Mouse (Mus musculus) liver, embryonic 11.5 days (tissue): ENCODE results near the gene Gm17657. TPM values are rescaled to one million over a fixed set of nuclear protein-coding genes. Genes with fewer than 3 reads are reported as not detected.

Experiments used
- ATAC-seq: fragments of 200-750 bp; cut with Nextera tagmentation; replicated peaks from 2 replicates; pipeline ENCODE4 v1.8.0; 2017; ENCODE audit warnings: moderate number of reproducible peaks, mild to moderate bottlenecking, moderate TSS enrichment, moderate library complexity; ENCODE audit not compliant: low FRiP score
- DNase-seq: peaks from one replicate; pipeline ENCODE4 v3.0.0-alpha.2; 2017; ENCODE audit warnings: low spot score
- H3K27ac ChIP-seq: fragments of 300-500 bp; sonication (generic); 2 replicates; pipeline ENCODE4 v1.5.1; 2014; ENCODE audit warnings: mild to moderate bottlenecking, low read depth, low read length, control low read depth
- H3K27me3 ChIP-seq: fragments of 300-500 bp; sonication (generic); replicated peaks from 2 replicates; pipeline ENCODE4 v1.6.1; 2014; ENCODE audit warnings: low read length, mixed read lengths; ENCODE audit not compliant: control insufficient read depth, insufficient read depth
- H3K36me3 ChIP-seq: fragments of 300-500 bp; sonication (generic); 2 replicates; pipeline ENCODE4 v1.6.1; 2014; ENCODE audit warnings: mild to moderate bottlenecking, low read length, moderate library complexity, mixed read lengths; ENCODE audit not compliant: control insufficient read depth, insufficient read depth
- H3K4me1 ChIP-seq: fragments of 300-500 bp; sonication (generic); replicated peaks from 2 replicates; pipeline ENCODE4 v1.6.1; 2014; ENCODE audit warnings: low read length, mixed read lengths; ENCODE audit not compliant: control insufficient read depth, insufficient read depth
- H3K4me2 ChIP-seq: fragments of 300-500 bp; sonication (generic); 2 replicates; pipeline ENCODE4 v1.6.1; 2014; ENCODE audit warnings: mild to moderate bottlenecking, control low read depth, moderate library complexity
- H3K4me3 ChIP-seq: fragments of 300-500 bp; sonication (generic); 2 replicates; pipeline ENCODE4 v1.5.1; 2014; ENCODE audit warnings: low read depth, low read length, control low read depth
- H3K9ac ChIP-seq: fragments of 300-500 bp; sonication (generic); 2 replicates; pipeline ENCODE4 v1.6.1; 2014; ENCODE audit warnings: low read depth, low read length, control low read depth
- H3K9me3 ChIP-seq: fragments of 300-500 bp; sonication (generic); 2 replicates; pipeline ENCODE4 v1.6.1; 2016; ENCODE audit warnings: low read length, inconsistent platforms, mixed read lengths; ENCODE audit not compliant: control insufficient read depth
- WGBS: fragments of 180-500 bp; shearing (Covaris S2); extraction: QIAGEN DNeasy Blood & Tissue Kit; methylation state at CpG from one replicate; pipeline ENCODE4 v1.1.7; 2014; 5-methylcytosine and 5-hydroxymethylcytosine counted together
- microRNA-seq: library from miRNA; unstranded; fragments of <30 nt; microRNA quantifications from one replicate; pipeline ENCODE4, GENCODE M21; 2017; ENCODE audit warnings: borderline number of aligned reads
- polyA plus RNA-seq: library from polyadenylated mRNA; unstranded; fragments of >200 nt; fragmentation: Nextera tagmentation; extraction: Ambion mirVana; gene quantifications from 2 replicates; pipeline ENCODE4 v1.2.1, GENCODE M21; 2014

Gm17657 gene
- polyA plus RNA-seq, 1 experiment from 2014 or later = 0.11 TPM

DNA sequence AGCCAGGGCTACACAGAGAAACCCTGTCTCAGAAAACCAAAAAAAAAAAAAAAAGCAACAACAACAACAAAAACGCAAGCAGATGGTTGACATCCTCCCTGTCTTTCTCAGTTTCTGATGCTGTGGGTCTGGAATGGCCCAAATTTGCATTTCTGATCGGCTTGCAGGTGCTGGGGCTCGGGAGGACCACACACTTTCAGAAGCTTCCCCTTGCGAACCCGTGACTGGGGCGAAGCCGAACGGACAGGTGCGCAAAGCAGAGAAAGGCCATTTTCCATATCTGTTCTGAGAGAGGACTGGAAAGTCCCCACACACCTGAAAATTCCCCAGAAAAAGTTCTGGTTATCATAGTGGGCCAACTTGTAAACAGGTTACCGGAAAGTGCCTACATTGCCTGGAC, 72.1 kb downstream of the Gm17657 start:
- DNase-seq (no peak), ATAC-seq (no peak)
- H3K27me3 ChIP-seq = no peaks in the 10 kb centered on the region
- WGBS = 94% methylated on average over 10 of the region's 10 CpGs
- no peak overlapping the region for H3K4me2 ChIP-seq
- H3K4me1 ChIP-seq = peaks cover 10% of the 10 kb centered on the region
- no peaks in the 10 kb centered on the region for H3K9me3 ChIP-seq
- H3K27ac ChIP-seq = no peak overlapping the region
- H3K36me3 ChIP-seq = no peaks in the 10 kb centered on the region
- no peak overlapping the region for H3K9ac ChIP-seq
- H3K4me3 ChIP-seq = no peak overlapping the region

GRCm38 (mm10) chr17:29476461-29476860, 73.0 kb downstream of the Gm17657 start:
- ATAC-seq = no peak
- peaks cover 10% of the 10 kb centered on the region for H3K4me1 ChIP-seq
- DNase-seq = no peak
- H3K9ac ChIP-seq = no peak overlapping the region
- H3K4me2 ChIP-seq = no peak overlapping the region
- H3K27me3 ChIP-seq = no peaks in the 10 kb centered on the region
- WGBS = 69% methylated on average over 4 of the region's 4 CpGs
- H3K9me3 ChIP-seq = no peaks in the 10 kb centered on the region
- H3K4me3 ChIP-seq = no peak overlapping the region
- no peaks in the 10 kb centered on the region for H3K36me3 ChIP-seq
- no peak overlapping the region for H3K27ac ChIP-seq

GRCm38 (mm10) chr17:29475142-29475541, 74.3 kb downstream of the Gm17657 start:
- DNase-seq = no peak
- H3K9ac ChIP-seq = no peak overlapping the region
- WGBS = 92% methylated on average over 3 of the region's 3 CpGs
- H3K4me1 ChIP-seq = peaks cover 10% of the 10 kb centered on the region
- no peak overlapping the region for H3K4me3 ChIP-seq
- no peak for ATAC-seq
- no peak overlapping the region for H3K4me2 ChIP-seq
- H3K27ac ChIP-seq = no peak overlapping the region
- H3K27me3 ChIP-seq = no peaks in the 10 kb centered on the region
- no peaks in the 10 kb centered on the region for H3K36me3 ChIP-seq
- H3K9me3 ChIP-seq = no peaks in the 10 kb centered on the region

DNA sequence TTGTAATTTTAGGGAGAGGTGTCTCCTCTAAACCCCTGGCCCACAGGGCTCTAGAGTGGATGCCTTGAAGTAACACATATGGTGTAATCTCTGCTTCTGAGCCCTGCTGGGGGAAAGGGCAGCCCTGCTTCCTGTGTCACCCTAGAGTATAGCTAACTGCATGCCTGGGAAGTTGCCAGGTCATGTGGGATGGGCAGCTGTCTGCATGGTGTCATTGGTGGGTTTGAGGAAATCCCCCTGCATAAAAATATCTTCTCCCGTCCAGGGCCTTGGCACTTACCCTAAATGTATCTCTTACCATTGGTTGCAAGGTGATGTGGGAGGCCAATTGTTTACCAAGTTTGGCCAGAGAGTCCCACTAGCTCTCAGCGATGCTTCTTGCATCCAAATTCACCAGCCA, 75.4 kb downstream of the Gm17657 start:
- no peak overlapping the region for H3K4me3 ChIP-seq
- 82% methylated on average over 2 of the region's 2 CpGs for WGBS
- H3K27me3 ChIP-seq = no peaks in the 10 kb centered on the region
- DNase-seq = no peak
- H3K9me3 ChIP-seq = no peaks in the 10 kb centered on the region
- no peak overlapping the region for H3K9ac ChIP-seq
- no peak for ATAC-seq
- H3K36me3 ChIP-seq = no peaks in the 10 kb centered on the region
- no peak overlapping the region for H3K4me2 ChIP-seq
- H3K27ac ChIP-seq = no peak overlapping the region
- H3K4me1 ChIP-seq = peaks cover 19% of the 10 kb centered on the region

DNA sequence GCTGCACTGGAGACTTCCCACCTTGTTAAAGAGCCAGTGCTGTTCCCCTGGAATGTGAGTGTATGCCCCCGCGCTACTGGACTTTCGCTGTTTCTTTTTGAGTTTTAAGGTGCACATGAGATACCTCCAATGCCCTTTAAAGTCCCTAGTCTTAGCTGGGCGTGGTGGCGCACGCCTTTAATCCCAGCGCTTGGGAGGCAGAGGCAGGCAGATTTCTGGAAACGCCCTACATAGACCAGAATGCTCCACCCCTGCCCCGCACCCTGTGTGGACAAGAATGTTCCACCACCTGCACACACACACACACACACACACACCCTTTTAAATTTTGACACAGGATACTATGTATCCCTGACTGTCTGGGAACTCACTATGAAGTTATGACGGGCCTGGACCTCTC, 76.0 kb downstream of the Gm17657 start:
- DNase-seq = no peak
- H3K4me2 ChIP-seq = no peak overlapping the region
- 92% methylated on average over 10 of the region's 10 CpGs for WGBS
- no peak overlapping the region for H3K4me3 ChIP-seq
- H3K9me3 ChIP-seq = no peaks in the 10 kb centered on the region
- H3K9ac ChIP-seq = no peak overlapping the region
- H3K4me1 ChIP-seq = peaks cover 18% of the 10 kb centered on the region
- no peak for ATAC-seq
- H3K27me3 ChIP-seq = peaks cover 3% of the 10 kb centered on the region; the same call in 1 of the 2 replicates
- no peak overlapping the region for H3K27ac ChIP-seq
- H3K36me3 ChIP-seq = no peaks in the 10 kb centered on the region

Small RNA genes within 50 kb of the gene (microRNA-seq; reads per million reads assigned to microRNA genes)
- 1.4 reads per million for gene Mir7667

Other genes with a start within 250 kb of the Gm17657 start
- gene Pi16, start 232.0 kb downstream of the Gm17657 start, polyA plus RNA-seq = 0.32 and 0.51 TPM in 2 replicates
- gene Mtch1, start 201.7 kb downstream of the Gm17657 start, polyA plus RNA-seq = 147 and 149 TPM in 2 replicates
- 6.0 and 6.7 TPM in 2 replicates for gene Fgd2, start 188.7 kb downstream of the Gm17657 start, polyA plus RNA-seq
- 41.6 and 47.0 TPM in 2 replicates for gene Pim1, start 58.9 kb downstream of the Gm17657 start, polyA plus RNA-seq
- 11.5 and 11.8 TPM in 2 replicates for gene Tbc1d22b, start 147 bp upstream of the Gm17657 start, polyA plus RNA-seq
- gene Tmem217, start 2.7 kb upstream of the Gm17657 start, polyA plus RNA-seq = 0.42 and 0.52 TPM in 2 replicates
- 76.9 and 77.1 TPM in 2 replicates for gene Rnf8, start 65.2 kb upstream of the Gm17657 start, polyA plus RNA-seq
- 2.0 and 2.6 TPM in 2 replicates for gene Gm28043, start 65.2 kb upstream of the Gm17657 start, polyA plus RNA-seq
- 126 and 130 TPM in 2 replicates for gene Cmtr1, start 111.0 kb upstream of the Gm17657 start, polyA plus RNA-seq
- gene Ccdc167, start 167.4 kb upstream of the Gm17657 start, polyA plus RNA-seq = 15.2 and 15.4 TPM in 2 replicates